Mouse (Mus musculus) thymus, postnatal 4 days (tissue): ENCODE measurements at regions not wholly inside any gene's neighbourhood (a gene's known extent, or its start where the extent isn't known, plus 50 kb on each side); places are given as distances from the start of the nearest gene placed in this dataset.

Experiments used
- DNase-seq: peaks from one replicate; pipeline ENCODE4 v3.0.0; 2021

DNA sequence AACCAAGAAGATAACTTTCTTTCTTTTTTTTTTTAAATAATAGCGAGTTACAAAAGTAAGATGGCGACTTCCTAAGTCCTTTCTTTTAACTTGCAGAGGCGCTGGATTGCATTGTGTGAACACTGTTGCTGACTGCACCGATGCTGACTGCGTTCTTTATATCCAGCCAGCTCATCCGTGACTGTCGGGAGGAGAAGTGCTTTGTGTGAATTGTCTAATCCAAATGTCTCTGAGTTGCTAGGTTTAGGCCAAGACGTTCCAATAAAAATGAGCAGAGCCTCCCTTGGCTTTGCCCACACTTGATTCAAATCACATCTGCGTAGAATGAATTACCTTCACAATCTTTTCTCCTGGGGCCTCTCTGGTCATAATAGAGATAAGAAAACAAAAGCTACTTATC lies 156.0 kb upstream of the Slc24a2 start:
- no peak for DNase-seq

DNA sequence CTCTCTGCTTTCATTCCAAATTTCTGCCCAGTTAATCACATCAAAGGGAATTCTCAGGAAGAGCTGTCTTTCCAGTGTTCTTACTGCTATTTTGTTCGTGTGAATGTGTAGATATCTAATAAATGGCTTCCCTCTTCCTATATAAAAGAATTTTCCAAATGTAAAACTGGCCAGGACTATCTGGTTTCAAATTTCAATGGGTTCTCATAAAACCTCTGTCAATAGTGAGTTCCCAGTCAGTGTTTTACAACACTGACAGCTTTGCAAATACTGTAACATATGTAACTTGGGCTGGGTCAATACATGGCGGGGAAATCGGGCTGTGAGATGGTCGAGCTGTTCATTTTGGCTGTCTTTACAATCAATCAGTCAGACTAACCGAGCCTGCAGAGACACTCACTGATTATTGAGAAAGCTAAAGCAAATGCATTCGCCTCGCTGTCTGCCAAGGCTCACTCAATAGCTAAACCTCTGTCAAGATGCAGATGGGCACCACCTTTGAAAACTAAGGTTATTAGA lies 155.0 kb upstream of the Slc24a2 start:
- DNase-seq: no peak

DNA sequence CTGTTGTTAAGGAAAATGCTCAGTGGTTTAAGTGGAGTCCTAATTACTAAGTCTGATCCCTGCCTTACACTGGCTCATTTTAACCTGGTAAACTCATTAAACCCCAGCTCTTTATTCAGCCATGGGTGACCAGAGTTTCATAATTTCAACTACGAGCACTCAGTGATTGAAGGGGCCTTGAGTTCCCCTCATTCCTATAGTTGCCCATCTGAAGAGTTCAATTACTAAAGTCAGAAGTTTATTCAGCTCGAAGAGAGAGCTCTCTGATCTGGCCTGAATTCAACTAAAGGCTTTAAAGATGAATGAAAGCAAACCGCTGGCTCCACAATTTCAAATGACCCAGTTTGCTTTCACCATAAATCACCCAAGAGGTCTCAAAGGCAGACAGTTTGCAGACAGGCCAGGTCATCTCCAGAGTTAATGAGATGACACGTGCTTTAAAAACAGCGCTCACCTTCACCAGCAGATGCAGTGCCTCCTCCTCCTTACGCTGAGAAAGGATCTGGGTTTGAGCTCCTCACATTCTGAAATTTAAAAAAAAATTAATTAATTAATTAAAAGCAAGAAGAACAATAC lies 154.3 kb upstream of the Slc24a2 start:
- DNase-seq: no peak

DNA sequence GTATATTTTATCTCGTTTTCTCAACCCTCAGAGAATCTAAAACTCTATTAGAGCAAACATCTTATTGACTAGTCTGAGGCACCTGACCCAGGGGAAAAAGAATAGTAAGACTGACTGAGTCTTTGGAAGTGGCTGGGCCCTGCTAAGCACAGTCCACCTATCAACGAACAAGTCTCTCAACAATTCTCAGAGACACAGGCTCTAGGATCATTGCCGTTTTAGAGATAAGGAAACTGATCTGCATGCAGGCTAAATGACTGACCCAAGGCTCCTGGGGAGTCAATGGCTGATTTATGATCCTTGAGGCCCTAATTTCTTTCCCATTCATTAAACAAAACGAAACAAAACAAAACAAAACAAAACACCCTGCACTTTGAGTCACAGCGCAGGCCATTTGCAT lies 150.4 kb upstream of the Slc24a2 start:
- DNase-seq: no peak

DNA sequence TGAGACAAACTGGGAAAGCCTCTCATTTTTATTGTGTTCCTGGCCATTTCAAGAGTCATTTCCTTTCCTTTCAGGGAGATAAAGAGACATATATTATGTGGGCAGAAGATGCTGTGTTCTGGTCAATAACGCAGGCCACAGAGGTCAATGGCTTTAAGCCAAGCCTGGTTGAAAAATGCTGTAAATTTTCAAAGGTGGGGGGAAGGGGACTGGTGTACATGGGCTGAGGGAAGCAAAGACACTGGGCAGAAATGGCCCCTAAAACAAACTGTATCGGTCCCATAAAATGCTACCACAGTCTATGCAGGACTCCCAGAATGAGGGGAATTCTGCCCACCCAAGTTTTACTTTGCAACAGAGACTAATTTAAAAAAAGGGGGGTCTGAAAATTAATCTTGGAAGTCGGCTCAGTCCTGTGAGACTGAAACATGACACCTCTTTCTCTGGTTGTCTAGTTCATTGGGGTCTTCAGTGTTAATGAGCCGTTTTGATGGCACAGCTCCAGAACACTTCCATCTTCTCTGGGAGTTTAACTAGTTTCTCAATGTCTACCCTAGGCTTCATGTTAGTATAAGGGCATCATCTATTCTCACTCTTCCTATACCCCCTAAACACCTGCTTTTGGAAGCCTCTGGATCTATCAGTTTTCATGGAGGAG lies 149.4 kb upstream of the Slc24a2 start:
- no peak for DNase-seq

DNA sequence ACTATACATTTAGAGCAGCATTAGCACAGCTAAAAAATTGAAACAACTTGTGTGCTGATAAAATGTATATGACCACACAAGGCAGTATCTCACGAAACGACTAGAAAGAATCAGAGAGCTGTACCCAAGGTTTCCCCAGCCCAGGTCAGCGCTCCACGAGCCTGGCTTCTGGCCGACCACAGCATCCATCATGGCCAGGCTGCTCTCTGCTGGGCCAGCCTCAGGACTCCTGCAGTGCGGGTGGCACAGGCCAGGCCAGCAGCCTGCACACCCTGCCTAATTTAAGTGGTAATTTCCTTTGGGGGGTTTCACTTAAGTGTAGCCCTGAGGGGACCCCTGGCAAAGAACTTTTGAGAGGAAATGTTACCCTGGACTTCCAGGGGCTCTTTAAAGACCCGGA lies 141.7 kb upstream of the Slc24a2 start:
- no peak for DNase-seq

DNA sequence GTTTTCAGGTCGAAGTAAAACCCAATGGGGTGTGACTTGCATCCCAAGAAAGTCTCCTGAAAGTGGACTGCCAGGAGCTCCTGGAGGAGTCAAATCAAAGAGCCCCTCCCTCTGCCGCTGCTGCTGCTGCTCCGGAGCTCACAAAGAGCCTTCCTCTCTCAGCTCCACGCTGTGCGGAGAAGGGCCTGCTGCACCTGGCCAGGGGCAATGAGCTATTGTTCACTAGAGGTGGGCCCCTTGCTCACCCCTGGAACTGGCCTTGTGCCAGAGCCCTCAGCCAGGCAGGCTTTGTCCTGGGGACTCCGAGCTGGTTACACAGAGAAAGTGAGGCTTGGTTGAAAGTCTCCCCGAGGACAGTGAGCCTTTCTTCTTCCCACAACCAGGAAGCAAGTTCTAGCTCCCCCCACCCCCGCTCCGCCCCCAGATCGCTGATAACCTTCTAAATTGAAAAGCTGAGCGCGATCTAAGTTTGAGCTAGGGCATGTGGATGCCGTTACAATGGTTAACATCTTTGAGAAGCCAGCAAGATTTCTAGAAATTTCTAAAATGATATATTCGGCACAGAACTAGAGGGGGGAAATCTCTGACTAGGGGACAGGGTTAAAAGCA lies 139.5 kb upstream of the Slc24a2 start:
- DNase-seq: peak; percentile 44

DNA sequence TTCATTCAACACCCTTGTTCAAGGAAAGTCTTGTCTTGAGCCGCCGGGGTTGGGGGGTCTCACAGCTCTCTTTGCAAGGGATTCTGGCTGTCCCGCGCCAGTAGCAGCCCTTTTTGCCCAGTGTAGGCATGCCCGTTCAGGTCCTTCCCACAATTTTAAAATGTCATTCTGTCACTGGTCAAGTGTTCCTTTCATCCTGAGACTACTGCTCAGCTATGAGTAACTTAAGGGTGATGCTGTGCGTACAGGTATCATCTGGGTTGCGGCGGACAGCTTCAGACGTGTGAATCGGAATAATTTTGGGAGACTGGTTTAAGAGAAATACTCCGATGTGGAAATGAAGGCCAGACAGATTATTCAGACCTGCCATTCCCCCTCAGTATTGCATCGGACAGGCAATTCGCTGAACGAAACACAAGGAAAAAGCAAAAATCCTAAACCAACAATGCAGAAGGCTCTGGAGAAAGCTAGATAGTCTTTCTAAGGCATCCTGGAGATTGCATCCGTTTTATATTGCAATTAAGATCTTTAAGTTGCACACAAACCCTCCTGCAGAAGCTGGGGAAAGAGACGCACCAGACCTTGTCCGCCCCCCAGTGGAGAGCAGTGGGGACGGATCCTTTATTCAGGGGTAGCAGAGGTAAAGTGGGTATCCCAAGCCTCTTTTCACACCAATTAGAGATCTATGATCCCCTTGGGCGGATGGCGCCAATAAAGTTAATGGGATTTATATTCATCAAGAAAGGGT lies 138.3 kb upstream of the Slc24a2 start:
- DNase-seq: peak; percentile 81

DNA sequence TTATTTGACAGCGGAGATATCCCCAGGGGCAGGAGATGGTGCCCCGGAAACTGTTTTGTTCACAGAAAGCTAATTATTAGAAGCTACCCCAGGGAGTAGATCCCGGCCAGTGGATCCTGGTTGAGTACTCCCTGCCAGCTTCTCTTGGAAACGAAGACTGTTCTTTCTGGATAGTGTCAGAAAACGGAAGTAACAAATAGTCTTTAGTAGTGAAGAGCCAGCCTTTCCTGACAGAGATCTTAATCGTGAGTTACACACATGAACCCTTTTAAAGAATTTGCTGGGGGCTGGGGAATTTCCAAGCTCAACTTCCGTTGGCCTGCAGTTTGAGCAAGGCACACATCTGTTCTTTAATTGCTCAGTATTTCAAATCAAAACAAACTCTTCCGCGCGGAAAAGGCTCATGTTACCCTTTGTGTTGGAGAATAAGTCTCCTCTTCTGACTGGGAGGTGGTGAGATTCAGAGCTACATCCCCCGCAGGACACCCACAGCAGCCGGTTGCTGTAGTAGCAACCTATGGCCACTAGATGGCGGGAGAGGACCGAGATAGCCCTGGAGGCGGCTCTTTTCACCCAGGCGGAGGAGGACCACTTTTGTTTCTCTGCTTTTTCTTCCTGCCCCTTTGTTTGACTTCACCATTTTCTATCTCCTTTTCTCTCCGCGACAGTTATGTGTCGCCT lies 137.6 kb upstream of the Slc24a2 start:
- peak; percentile 82 for DNase-seq

DNA sequence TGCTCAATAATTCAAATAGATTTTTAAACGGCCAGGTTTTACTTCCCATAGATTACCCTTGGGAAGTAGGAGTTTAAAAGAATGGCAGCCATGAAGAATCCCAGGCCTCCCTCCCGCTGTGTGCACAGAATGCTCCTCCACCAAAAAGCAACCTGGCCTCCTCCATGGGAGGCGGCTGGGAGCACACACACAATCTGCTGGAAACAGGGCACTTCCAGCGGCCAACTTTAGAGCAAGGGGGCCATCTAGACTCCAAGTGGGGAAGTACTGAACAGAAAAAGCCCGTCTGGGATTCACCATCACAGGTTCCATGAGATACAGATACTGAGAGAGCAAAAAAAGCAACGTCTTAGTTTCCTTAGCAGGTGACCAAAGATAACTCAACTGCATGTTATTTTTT lies 131.9 kb upstream of the Slc24a2 start:
- DNase-seq: no peak

DNA sequence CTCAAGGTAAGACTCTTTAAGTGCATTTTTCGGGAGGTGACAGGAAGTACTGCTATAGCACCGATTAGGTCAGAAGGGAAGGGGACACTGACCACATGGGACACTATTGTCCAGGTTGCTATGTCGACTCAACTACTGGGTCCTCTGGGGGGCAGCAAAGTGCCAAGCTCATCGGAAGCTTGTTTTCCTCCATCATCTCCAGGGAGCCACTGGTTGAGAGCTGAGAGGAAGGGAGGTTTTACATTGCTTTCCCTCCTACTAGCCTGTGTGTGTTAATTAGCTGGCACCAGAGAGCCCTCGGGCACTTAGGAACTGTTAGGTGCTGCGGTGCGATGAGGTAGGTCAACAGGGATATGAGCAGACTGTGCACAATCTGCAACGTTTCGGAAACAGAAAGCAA lies 129.2 kb upstream of the Slc24a2 start:
- DNase-seq: peak; percentile 37

DNA sequence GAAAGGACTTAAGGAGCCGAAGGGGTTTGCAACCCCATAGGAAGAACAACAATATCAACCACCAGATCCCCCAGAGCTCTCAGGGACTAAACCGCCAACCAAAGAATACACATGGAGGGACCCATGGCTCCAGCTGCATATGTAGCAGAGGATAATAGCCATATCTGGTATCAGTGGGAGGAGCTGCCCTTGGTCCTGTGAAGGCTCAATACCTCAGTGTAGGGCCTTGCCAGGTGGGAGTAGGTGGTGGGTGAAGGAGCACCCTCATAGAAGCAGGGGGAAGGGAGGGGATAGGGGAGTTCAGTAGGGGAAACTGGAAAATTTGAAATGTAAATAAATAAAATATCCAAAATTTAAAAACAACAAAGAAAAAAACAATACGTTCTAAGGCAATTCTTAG lies 128.7 kb upstream of the Slc24a2 start:
- no peak for DNase-seq

DNA sequence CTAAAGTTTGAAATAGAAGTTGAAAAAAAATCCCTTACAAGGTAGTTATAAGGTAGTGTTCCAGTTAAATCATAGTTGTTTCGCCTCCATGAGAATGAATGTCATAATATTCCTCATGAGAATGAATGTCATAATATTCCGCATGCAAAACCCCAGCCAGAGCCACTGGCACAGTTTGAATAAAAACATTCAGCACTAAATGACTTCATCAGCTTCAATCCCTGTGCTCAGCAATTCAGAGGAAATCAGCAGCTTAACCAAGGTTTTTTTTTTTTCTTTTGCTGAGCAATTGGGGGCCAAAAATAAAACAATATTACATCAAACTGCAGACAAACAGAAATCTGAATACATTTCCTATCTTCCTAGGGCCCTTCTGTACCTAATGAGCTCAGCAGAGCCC lies 102.7 kb upstream of the Slc24a2 start:
- DNase-seq: no peak

DNA sequence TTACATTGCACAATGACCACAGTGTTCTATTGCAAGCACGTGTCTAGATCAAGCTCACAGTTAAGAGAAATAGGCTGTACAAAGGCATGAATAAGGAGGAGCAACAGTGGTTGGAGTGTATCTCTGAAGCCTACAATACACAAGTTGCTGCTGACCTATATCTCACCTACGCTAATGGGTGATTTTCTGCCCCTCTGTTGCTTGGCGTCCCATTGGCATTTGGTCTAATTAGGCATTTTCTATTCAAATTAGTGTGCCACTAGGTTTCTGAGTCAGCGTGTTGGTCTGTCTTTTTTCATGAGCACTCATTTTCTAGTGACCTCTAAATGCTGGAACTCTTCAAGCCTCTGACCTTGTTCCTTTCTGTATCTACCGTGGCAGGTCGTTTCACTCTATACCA lies 98.9 kb upstream of the Slc24a2 start:
- DNase-seq: no peak

DNA sequence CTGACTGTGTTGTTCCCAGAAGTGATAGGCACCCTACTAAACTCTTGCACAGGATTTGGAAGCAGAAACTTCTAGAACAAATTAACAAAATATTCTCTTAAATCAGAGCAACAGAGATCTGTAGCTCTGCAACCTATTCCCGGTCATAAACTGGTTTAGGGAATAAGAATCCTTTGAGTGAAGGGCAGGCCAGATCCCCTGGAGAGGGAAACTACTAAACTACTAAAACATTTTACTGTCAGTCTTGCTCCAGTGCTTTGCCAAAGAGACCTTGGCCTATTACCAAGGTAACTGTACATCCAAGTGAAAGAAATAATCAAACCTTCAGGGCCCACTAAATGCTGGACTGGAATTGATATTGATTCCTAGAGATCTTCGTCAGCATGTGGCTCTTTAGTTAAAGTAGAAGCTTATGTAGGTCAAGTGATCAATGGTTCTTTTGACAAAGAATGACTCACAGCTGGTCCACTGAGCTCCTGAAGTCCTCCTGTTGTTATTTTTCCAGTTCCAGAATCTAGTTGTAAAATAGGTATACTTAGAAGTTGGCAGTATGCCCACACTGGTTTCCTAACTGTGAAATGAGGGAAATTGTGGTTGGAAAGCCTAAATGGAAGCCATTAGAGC lies 91.6 kb upstream of the Slc24a2 start:
- DNase-seq: no peak

DNA sequence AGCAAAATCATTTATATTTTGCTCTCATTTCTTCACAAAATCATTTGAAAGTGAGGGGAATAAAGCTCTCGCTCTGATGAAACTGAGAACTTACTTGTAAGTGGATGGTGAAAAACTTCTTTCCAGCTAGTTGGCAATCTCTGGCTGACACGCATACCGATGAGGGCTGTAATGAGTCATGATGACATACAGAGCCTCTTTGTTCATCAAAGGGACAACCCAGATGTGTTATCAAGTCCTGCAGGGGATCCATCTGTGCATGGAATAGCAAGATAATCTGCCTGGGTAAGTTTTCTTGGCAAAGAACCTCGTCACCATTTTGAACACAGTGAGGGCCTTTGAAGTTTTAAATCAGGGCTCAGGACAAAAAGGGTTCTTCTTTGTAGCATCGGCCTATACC lies 67.9 kb upstream of the Slc24a2 start:
- no peak for DNase-seq

DNA sequence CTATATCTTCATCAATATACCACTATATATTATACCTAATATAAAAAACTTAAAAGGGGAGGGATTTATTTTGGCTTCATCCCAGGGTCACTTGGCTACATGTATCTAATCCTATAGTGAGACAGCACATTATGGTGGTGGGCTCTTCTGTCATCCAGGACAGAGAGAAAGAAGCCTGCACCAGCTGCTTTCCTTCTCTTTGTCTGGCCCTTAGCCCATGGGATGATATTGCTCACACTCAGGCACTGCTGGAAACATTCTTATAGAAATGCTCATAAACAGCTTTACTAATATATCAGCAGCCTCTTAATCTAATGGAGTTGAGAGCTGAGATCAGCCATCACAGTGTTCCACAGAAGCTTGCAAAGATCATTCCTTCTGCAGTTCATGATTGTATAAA lies 64.3 kb upstream of the Slc24a2 start:
- DNase-seq: no peak
